Mouse (Mus musculus) adrenal gland, postnatal 25 days (tissue): ENCODE measurements around the gene 5330417C22Rik. TPM values are rescaled to one million over a fixed set of nuclear protein-coding genes. Genes with fewer than 3 reads are reported as not detected.
A peak's percentile ranks its signal among the peaks of the same experiment; 100 is the strongest.
"Not testable (repeated sequence)": the region's sequence is repeated elsewhere in the genome, so short reads cannot be mapped to it uniquely, and the experiment has no call there.

Experiments used
- DNase-seq: peaks from one replicate; pipeline ENCODE4 v3.0.0; 2021; ENCODE audit warnings: mixed read lengths
- total RNA-seq: library from RNA; stranded (reverse); gene quantifications from 2 replicates; pipeline ENCODE4 v1.2.3, GENCODE M21; 2021

5330417C22Rik gene
- total RNA-seq, 1 experiment from 2014 or later, result 7.5 TPM

DNA sequence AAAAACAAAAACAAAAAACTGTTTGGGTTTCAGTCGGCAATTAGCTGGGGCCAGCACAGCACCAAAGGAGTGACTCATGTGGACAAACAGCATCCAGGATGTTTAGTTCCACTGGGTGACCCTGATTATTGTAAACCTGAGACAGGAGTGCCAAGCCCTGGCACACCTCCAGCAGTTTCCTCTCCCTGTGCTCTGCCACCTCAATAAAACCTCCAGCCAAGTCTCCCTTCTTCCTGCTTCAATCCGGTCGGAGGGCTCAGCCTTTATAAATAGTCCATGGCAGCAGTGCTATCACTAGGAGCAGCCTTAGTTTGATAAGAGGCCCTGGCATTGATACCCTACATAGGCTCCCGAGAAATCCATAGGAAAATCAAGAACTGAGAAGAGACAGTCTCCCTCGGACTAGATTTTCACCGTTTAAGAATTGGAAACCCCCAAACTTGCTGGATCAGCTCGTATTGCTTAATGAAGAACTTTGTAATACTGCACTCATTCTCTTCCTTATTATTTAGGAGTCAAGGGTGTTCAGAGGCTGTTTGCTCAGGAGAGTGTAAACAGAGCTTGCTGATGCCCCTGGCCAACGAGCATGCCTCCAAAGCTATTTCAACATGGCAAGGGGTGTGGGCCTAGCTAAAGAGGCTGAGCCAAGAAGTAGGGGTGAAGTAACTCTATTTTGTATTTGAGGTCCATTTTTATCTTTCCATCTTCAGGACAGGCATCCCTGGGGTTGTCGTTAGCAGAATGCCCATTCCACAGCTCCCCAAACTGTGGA, 3.0 kb downstream of the 5330417C22Rik start:
- DNase-seq, result peak; percentile 52

- DNase-seq, result no peak
Observed at GRCm38 (mm10) chr3:108528489-108528888, 7.8 kb downstream of the 5330417C22Rik start.

- DNase-seq, result no peak
Observed at GRCm38 (mm10) chr3:108523415-108523814, 12.9 kb downstream of the 5330417C22Rik start.

DNA sequence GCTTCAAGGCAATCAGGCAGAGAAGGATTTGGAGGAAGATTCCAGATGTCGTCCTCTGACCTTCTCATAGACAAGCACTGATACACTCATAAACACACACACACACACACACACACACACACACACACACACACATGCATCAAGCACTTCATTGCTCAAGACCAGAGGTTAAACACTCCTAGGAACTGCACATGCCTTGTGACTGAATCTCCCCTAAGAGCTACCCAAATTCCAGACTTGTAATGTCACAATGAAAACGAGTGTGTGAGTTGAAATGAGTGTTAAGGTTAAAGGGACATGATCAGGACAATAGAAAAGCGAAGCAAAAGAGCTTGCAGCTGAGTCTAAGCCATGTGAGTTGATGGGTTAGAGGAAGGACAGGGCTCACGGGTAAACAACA, 18.1 kb downstream of the 5330417C22Rik start:
- DNase-seq, result no peak

DNA sequence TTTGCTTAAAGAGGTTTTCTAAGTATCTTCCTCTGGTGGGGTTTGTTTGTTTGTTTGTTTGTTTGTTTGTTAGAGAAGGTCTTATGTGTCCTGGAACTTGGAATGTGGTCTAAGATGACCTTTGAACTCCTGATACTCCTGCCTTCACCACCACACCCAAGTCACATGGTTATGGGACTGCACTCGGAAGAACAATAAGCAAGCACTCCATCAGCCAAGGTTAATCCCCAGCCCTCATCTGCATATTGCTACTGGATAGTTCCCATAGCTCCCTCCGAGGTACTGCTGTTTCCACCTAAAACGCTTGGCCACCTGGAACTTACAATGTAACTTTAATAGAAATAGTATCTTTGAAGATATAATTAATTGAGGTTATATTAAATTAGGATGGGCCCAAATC, 22.9 kb downstream of the 5330417C22Rik start:
- DNase-seq, result no peak

- no peak for DNase-seq
Observed at GRCm38 (mm10) chr3:108510716-108511483, 25.4 kb downstream of the 5330417C22Rik start.

DNA sequence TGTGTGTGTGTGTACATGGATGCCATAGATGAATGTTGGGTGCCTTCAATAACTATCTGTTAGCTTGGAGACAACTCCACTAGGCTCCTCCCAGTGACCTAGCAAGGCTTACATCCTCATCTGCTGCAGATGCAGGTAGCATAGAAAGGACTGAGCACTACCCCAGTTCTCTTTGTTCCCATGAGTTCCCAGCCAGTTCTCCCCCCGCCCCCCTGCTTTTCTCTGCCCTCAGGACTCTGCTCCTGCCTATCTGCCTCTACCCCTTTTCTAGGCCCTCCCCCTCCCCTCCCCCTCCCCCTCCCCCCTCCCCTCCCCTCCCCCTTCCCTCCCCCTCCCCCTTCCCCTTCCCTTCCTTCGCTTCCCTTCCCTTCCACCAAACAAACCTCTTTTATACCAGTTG, 26.2 kb downstream of the 5330417C22Rik start:
- DNase-seq, result no peak

DNA sequence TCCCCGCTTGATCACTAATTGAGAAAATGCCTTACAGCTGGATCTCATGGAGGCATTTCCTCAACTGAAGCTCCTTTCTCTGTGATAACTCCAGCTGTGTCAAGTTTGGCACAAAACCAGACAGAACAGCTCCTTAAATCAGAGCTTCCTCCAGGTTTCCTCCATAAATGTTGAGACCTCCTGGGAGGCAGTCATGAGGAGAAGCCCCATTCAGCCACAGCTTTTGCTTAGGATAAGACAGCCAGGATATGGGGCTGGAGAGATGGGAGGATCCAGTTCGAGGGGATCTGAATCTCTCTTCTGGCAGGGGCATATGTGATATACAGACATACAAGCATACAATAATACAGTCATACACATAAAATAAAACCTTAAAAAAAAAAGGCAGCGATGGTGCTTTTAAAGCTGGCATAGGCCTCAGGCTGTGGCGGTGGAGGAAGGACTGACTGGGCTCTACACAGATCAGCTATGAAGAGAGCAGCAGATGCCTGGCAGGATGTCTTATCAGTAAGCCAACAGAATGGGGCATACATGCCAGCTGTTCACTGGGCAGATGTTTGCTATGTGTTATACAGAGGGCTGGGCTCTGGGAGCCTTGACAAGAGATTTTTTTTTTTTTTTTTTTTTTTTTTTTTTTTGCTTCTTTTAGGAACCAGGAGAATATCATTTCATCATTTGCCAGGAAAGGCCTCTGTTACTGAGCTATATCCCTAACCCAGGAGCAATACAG, 27.4 kb downstream of the 5330417C22Rik start:
- no peak for DNase-seq

- no peak for DNase-seq
Observed at GRCm38 (mm10) chr3:108503908-108504307, 32.4 kb downstream of the 5330417C22Rik start.

GRCm38 (mm10) chr3:108501411-108501810, 34.9 kb downstream of the 5330417C22Rik start:
- not testable (repeated sequence) for DNase-seq

GRCm38 (mm10) chr3:108499826-108500225, 36.5 kb downstream of the 5330417C22Rik start:
- DNase-seq, result peak; percentile 8

DNA sequence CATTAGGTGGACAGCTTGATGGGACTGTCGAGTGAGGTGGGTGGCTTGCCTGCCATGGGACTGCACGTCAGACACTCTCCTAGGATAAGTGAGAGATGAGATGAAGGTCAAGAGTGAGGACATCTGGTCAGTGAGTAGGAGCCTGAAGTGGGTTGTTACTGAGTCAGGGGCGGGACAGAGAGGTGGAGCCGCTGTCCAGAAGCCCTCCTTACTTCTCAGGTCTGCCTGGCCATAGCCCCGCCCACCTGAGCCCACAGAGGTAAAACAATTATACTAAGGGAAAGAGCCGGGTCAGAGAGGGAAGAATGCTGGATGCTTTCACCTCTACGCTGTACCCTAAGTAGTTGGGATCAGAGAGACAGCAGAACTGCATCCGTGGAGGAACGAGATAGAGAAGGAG, 38.7 kb downstream of the 5330417C22Rik start:
- DNase-seq, result no peak

GRCm38 (mm10) chr3:108495486-108495885, 40.9 kb downstream of the 5330417C22Rik start:
- DNase-seq, result no peak

- no peak for DNase-seq
Observed at GRCm38 (mm10) chr3:108494861-108495474, 41.4 kb downstream of the 5330417C22Rik start.

DNA sequence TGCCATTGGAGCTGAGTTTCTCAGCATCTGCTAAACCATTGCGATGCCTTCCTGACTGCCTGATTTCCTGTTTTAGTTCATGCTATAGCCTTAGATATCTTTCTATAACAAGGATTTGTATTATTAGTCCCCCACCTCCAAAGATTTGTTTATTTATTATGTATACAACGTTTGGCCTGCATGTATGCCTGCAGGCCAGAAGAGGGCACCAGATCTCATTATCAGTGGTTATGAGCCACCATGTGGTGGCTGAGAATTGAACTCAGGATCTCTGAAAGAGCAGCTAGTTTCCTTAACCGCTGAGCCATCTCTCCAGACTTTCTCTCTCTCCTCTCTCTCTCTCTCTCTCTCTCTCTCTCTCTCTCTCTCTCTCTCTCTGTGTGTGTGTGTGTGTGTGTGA, 46.4 kb downstream of the 5330417C22Rik start:
- DNase-seq, result no peak

GRCm38 (mm10) chr3:108484749-108485148, 51.6 kb downstream of the 5330417C22Rik start:
- no peak for DNase-seq

- DNase-seq, result no peak
Observed at GRCm38 (mm10) chr3:108478800-108479199, 57.5 kb downstream of the 5330417C22Rik start.

DNA sequence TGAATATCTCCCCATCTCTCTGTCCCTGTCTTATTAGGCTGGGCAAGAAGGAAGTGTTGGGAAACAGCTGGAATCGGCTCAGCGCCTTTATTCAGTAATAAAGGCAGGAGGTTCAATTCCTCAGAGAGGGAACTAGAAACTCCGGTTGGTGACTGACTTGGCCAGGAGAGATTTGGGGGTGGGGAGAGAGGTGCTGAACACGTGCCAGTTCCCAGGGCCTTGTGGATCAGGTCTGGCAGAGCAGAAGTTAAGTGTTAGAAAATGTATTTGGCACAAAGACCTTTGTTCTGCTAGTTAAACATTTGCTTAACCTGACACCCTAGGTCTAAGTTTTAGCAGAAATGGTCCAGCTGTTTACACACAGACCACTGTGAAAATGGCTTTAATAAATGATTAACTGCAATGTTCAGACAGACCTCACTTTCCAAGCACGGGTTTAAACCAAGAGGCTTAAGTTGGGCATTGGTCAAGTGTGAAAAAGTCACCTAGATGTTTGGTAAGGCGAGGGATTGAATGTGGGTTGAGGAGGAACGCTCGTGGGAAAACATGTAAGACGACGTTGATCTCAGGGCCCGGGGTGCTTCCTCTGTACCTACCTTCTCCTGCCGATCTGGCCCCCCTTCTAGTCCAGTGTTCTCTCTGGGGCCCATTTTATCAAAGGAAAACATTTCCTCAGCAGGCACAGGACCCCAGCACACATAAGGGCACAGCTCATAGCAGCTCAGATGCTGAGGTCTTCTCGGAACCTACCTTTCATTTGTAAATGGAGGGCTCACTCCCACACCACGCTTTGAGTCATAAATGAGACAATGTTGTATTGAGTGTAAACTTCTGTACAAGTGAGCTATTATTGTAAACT, 59.3 kb downstream of the 5330417C22Rik start:
- peak; percentile 24 for DNase-seq

- no peak for DNase-seq
Observed at GRCm38 (mm10) chr3:108475496-108475895, 60.8 kb downstream of the 5330417C22Rik start.

GRCm38 (mm10) chr3:108474969-108475368, 61.4 kb downstream of the 5330417C22Rik start:
- DNase-seq, result no peak

- DNase-seq, result no peak
Observed at GRCm38 (mm10) chr3:108467760-108468159, 68.6 kb downstream of the 5330417C22Rik start.
